Mouse (Mus musculus) ES-E14 (cell line): Measurements from ENCODE around the gene Fam189a2. TPM values are rescaled to one million over a fixed set of nuclear protein-coding genes. Genes with fewer than 3 reads are reported as not detected.

Experiments used
- DNase-seq: peaks from one replicate; pipeline ENCODE4 v3.0.0-alpha.2; 2013; ENCODE audit warnings: low read depth, low spot score
- H3K27ac ChIP-seq: 2 replicates; pipeline ENCODE4 v1.5.1; 2012; ENCODE audit warnings: low read depth, mild to moderate bottlenecking, low read length, moderate library complexity, mixed read lengths; ENCODE audit not compliant: poor library complexity, insufficient read depth, severe bottlenecking
- H3K36me3 ChIP-seq: 2 replicates; pipeline ENCODE4 v1.6.1; 2012; ENCODE audit warnings: mild to moderate bottlenecking, low read length, moderate library complexity, mixed read lengths; ENCODE audit not compliant: control insufficient read depth, poor library complexity, insufficient read depth, severe bottlenecking
- H3K4me1 ChIP-seq, 2 experiments: fragments of 150-350 bp in 1 of 2; sonication (generic) in 1 of 2; 2 replicates each; pipeline ENCODE4 v1.6.1; 2012; ENCODE audit warnings: low read length in 2 of 2, mild to moderate bottlenecking in 1 of 2, mixed read lengths in 1 of 2; ENCODE audit not compliant: control insufficient read depth in 2 of 2, insufficient read depth in 2 of 2, poor library complexity in 1 of 2
- H3K4me3 ChIP-seq, 2 experiments: fragments of 150-350 bp in 1 of 2; sonication (generic) in 1 of 2; 2 replicates each; pipeline ENCODE4 v1.5.1; 2012; ENCODE audit warnings: low read length in 2 of 2, low read depth in 1 of 2, mild to moderate bottlenecking in 1 of 2, mixed read lengths in 1 of 2; ENCODE audit not compliant: insufficient read depth in 1 of 2, poor library complexity in 1 of 2, severe bottlenecking in 1 of 2
- H3K9ac ChIP-seq: 2 replicates; pipeline ENCODE4 v1.6.1; 2012; ENCODE audit warnings: low read depth, mild to moderate bottlenecking, low read length, mixed read lengths; ENCODE audit not compliant: poor library complexity, insufficient read depth, severe bottlenecking
- H3K9me3 ChIP-seq: fragments of 150-350 bp; sonication (generic); 2 replicates; pipeline ENCODE4 v1.6.1; 2012; ENCODE audit warnings: low read depth, mild to moderate bottlenecking, low read length; ENCODE audit not compliant: control insufficient read depth, insufficient read depth
- CHD2 ChIP-seq: IDR thresholded peaks from 2 replicates; pipeline ENCODE4 v1.6.1; 2014; ENCODE audit warnings: mild to moderate bottlenecking, low read depth, low read length, inconsistent platforms
- HCFC1 ChIP-seq: IDR thresholded peaks from 2 replicates; pipeline ENCODE4 v1.6.1; 2012; ENCODE audit warnings: low read length, inconsistent platforms, borderline replicate concordance; ENCODE audit not compliant: insufficient read depth
- MAFK ChIP-seq: IDR thresholded peaks from 2 replicates; pipeline ENCODE4 v1.6.1; 2014; ENCODE audit warnings: mild to moderate bottlenecking, low read depth, low read length, inconsistent platforms; ENCODE audit not compliant: insufficient read depth
- ZC3H11A ChIP-seq: IDR thresholded peaks from 2 replicates; pipeline ENCODE4 v1.6.1; 2012; ENCODE audit warnings: low read depth, mild to moderate bottlenecking, inconsistent platforms, low read length, borderline replicate concordance
- ZNF384 ChIP-seq: IDR thresholded peaks from 2 replicates; pipeline ENCODE4 v1.6.1; 2012; ENCODE audit warnings: low read depth, low read length, inconsistent platforms
- in situ Hi-C, 2 experiments: fragments of 600-800 bp; cut with MboI; formaldehyde crosslinking; loops; one replicate each; pipeline ENCODE4 v1.15.1; 2025; ENCODE audit warnings: low sequenced_read_pairs in 2 of 2, inconsistent platforms in 1 of 2; ENCODE audit not compliant: unreplicated experiment in 2 of 2
- total RNA-seq: library from RNA; depleted of rRNA; stranded (reverse); fragments of 300-350 nt; gene quantifications from 2 replicates; pipeline ENCODE4 v1.2.3, GENCODE M21; 2012

Fam189a2 gene
- total RNA-seq, 1 experiment: 1.6 TPM

GRCm38 (mm10) chr19:24024131-24024530 lies 6.7 kb downstream of the Fam189a2 start:
- no peak overlapping the region for H3K4me3 ChIP-seq
- peaks cover 3 to 12% of the 10 kb centered on the region in 2 experiments; a peak in 3 of 4 replicates for H3K4me1 ChIP-seq
- no peak for DNase-seq
- TF ChIP-seq HCFC1 (no peak), MAFK (no peak), ZNF384 (no peak), CHD2 (no peak), ZC3H11A (no peak)
- in situ Hi-C loops: no loop called here
- no peak overlapping the region for H3K9ac ChIP-seq
- H3K27ac ChIP-seq: no peak overlapping the region
- H3K36me3 ChIP-seq: no peaks in the 10 kb centered on the region
- H3K9me3 ChIP-seq: no peaks in the 10 kb centered on the region

- Histone ChIP-seq H3K4me3 (no peak overlapping the region), H3K36me3 (no peaks in the 10 kb centered on the region; the same call in 1 of the 2 replicates)
Observed at GRCm38 (mm10) chr19:24023351-24023750, 7.5 kb downstream of the Fam189a2 start.

GRCm38 (mm10) chr19:24022771-24023170 lies 8.0 kb downstream of the Fam189a2 start:
- no peak for DNase-seq
- Histone ChIP-seq H3K27ac (no peak overlapping the region), H3K9me3 (no peaks in the 10 kb centered on the region), H3K36me3 (no peaks in the 10 kb centered on the region; the same call in 1 of the 2 replicates), H3K4me3 (no peak overlapping the region), H3K4me1 (peaks cover 3 to 17% of the 10 kb centered on the region in 2 experiments; a peak in 3 of 4 replicates), H3K9ac (no peak overlapping the region)
- in situ Hi-C loops: no loop called here
- TF ChIP-seq HCFC1 (no peak), ZC3H11A (no peak), ZNF384 (no peak; the same call in none of the 2 replicates), MAFK (no peak), CHD2 (no peak)

More at GRCm38 (mm10) chr19:24023351-24023750, 7.5 kb downstream of the Fam189a2 start:
- Histone ChIP-seq H3K27ac (no peak overlapping the region), H3K4me1 (peaks cover 3 to 13% of the 10 kb centered on the region in 2 experiments; a peak in 3 of 4 replicates), H3K9ac (no peak overlapping the region), H3K9me3 (no peaks in the 10 kb centered on the region)
- DNase-seq: no peak
- TF ChIP-seq ZNF384: no peak
- TF ChIP-seq ZC3H11A: no peak
- TF ChIP-seq HCFC1: no peak
- TF ChIP-seq CHD2: no peak
- TF ChIP-seq MAFK: no peak
- in situ Hi-C loops: no loop called here

- no peak for DNase-seq
- no peak overlapping the region for H3K9ac ChIP-seq
- no peak for TF ChIP-seq CHD2
- TF ChIP-seq HCFC1: no peak
- TF ChIP-seq ZNF384: no peak
- TF ChIP-seq MAFK: no peak
- TF ChIP-seq ZC3H11A: no peak
- peaks cover 3 to 18% of the 10 kb centered on the region in 2 experiments; a peak in 3 of 4 replicates for H3K4me1 ChIP-seq
- no peak overlapping the region for H3K4me3 ChIP-seq
- no peaks in the 10 kb centered on the region for H3K9me3 ChIP-seq
- no peak overlapping the region for H3K27ac ChIP-seq
- H3K36me3 ChIP-seq: no peaks in the 10 kb centered on the region; the same call in 1 of the 2 replicates
- in situ Hi-C loops: no loop called here
Observed at GRCm38 (mm10) chr19:24022301-24022700, 8.5 kb downstream of the Fam189a2 start.

GRCm38 (mm10) chr19:24020736-24021135 lies 10.1 kb downstream of the Fam189a2 start:
- no peak for DNase-seq
- Histone ChIP-seq H3K27ac (no peak overlapping the region), H3K36me3 (no peaks in the 10 kb centered on the region; the same call in 1 of the 2 replicates), H3K9ac (no peak overlapping the region), H3K9me3 (no peaks in the 10 kb centered on the region), H3K4me3 (no peak overlapping the region), H3K4me1 (peaks cover 7 to 26% of the 10 kb centered on the region in 2 experiments)
- TF ChIP-seq CHD2 (no peak), ZNF384 (no peak), ZC3H11A (no peak), HCFC1 (no peak), MAFK (no peak)
- in situ Hi-C loops: no loop called here
